Mouse (Mus musculus): ENCODE measurements around the gene Emilin2. TPM values are rescaled to one million over a fixed set of nuclear protein-coding genes. Genes with fewer than 3 reads are reported as not detected.
A peak's percentile ranks its signal among the peaks of the same experiment; 100 is the strongest.

Emilin2 gene
- polyA plus RNA-seq, 1 experiment from 2014 or later: 99.7 TPM

- H3K4me1 ChIP-seq (replicated peaks): peaks cover 33% of the 10 kb centered on the region
- H3K4me2 ChIP-seq: no peak overlapping the region
- H3K27ac ChIP-seq (ENCODE audit: poor library complexity, severe bottlenecking): no peak overlapping the region
- no peaks in the 10 kb centered on the region for H3K9me3 ChIP-seq (replicated peaks)
- H3K9ac ChIP-seq: no peak overlapping the region
- H3K36me3 ChIP-seq: peaks cover 11% of the 10 kb centered on the region
- ATAC-seq (ENCODE audit: insufficient number of reproducible peaks, low FRiP score): no peak
- 51% methylated on average over 2 of the region's 2 CpGs for WGBS
- H3K27me3 ChIP-seq (replicated peaks): no peaks in the 10 kb centered on the region
- no peak overlapping the region for H3K4me3 ChIP-seq
These were observed 96.4 kb downstream of the Emilin2 start for GRCm38 (mm10) chr17:71215241-71215839.

GRCm38 (mm10) chr17:71214514-71215240 is 97.1 kb downstream of the Emilin2 start:
- Histone ChIP-seq H3K27ac (ENCODE audit: poor library complexity, severe bottlenecking) (no peak overlapping the region), H3K27me3 (replicated peaks) (no peaks in the 10 kb centered on the region), H3K4me2 (no peak overlapping the region), H3K4me3 (no peak overlapping the region), H3K4me1 (replicated peaks) (peaks cover 35% of the 10 kb centered on the region), H3K36me3 (peaks cover 11% of the 10 kb centered on the region), H3K9ac (no peak overlapping the region), H3K9me3 (replicated peaks) (no peaks in the 10 kb centered on the region)
- WGBS: 75% methylated on average over 17 of the region's 17 CpGs
- peak; percentile 40; the same call in 1 of the 2 replicates for ATAC-seq (ENCODE audit: insufficient number of reproducible peaks, low FRiP score)

DNA sequence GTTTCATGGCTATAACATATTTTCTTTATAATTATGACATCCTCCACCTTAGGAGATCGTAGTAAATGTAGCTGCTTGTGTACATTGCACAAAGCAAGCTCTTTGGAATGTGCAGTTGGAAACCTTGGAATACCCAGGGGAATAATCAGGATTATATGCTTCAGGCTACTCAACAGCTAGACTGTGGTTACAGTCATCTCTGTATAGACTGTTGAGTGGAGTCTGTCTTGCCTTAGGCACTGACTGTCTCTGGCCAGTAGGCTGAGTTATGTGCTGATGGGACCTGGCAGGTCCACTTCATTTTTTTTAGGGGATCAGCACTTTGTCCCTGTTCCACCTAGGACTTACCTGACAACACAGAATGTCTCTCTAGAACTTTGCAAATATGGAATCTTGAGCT is 98.1 kb downstream of the Emilin2 start:
- H3K27ac ChIP-seq (ENCODE audit: poor library complexity, severe bottlenecking): no peak overlapping the region
- no peak for ATAC-seq (ENCODE audit: insufficient number of reproducible peaks, low FRiP score)
- WGBS: 91% methylated on average over 1 of the region's 1 CpGs
- H3K27me3 ChIP-seq (replicated peaks): no peaks in the 10 kb centered on the region
- no peaks in the 10 kb centered on the region for H3K9me3 ChIP-seq (replicated peaks)
- no peak overlapping the region for H3K4me3 ChIP-seq
- peaks cover 11% of the 10 kb centered on the region for H3K36me3 ChIP-seq
- H3K9ac ChIP-seq: no peak overlapping the region
- H3K4me1 ChIP-seq (replicated peaks): peaks cover 28% of the 10 kb centered on the region
- no peak overlapping the region for H3K4me2 ChIP-seq

DNA sequence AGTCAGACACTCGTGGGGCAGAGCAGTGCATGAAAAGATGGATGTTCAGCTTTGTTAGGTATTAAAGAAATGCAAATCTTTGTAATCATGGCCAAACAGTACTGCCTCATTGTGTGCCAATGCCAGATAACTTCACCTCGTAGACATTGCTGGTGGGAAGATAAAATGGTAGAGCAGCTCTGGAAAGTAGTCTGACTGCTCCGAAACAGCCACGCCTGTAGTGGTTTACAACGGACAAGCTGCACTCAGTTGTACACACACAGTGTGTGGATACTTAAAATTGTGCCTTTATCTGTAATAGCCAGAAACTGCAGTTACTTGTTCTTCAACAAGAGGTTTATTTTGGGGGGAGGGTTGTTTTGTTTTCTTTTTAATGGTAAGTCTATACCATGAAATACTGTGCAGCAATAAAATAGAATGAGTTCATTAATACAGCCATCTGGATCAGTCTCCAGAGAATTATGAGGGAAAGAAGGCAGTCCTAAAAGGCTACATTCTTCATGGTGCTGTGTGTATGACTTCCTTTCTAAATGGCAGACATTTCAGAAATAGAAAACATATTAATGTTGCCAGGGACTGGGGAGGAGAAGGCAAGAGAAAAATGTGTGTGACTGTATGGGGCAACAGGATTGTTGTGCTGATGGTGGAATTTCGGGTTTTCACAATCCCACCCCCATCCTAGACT is 99.7 kb downstream of the Emilin2 start:
- peak; percentile 85 for ATAC-seq (ENCODE audit: insufficient number of reproducible peaks, low FRiP score)
- no peak overlapping the region for H3K9ac ChIP-seq
- no peak overlapping the region for H3K4me3 ChIP-seq
- 66% methylated on average over 6 of the region's 6 CpGs for WGBS
- H3K36me3 ChIP-seq: peaks cover 6% of the 10 kb centered on the region; the same call in 1 of the 2 replicates
- no peaks in the 10 kb centered on the region; the same call in 1 of the 2 replicates for H3K9me3 ChIP-seq (replicated peaks)
- H3K4me1 ChIP-seq (replicated peaks): peaks cover 28% of the 10 kb centered on the region
- H3K27ac ChIP-seq (ENCODE audit: poor library complexity, severe bottlenecking): peak overlapping the region; percentile 38; the same call in 1 of the 2 replicates
- H3K4me2 ChIP-seq: no peak overlapping the region
- no peaks in the 10 kb centered on the region for H3K27me3 ChIP-seq (replicated peaks)

DNA sequence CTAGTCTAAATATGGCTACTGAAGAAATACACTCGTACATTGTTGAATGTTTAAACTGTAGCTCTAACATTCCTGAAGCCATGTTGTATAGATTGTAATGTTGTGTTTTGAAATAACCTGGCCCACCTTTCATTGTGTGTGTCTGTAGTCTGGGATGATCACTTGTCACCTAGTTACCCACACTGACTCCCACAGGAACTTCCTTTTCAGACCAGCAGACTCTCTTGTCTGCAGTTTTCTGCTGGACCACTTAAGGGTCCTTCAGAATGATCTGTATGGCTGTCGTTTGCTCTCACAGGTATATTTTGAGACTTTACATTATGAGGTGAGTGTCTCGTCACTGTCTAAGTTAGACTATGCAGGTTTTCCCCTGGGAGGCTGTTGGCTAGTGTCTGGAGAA is 101.8 kb downstream of the Emilin2 start:
- H3K4me3 ChIP-seq: no peak overlapping the region
- H3K36me3 ChIP-seq: peaks cover 6% of the 10 kb centered on the region; the same call in 1 of the 2 replicates
- WGBS: 60% methylated on average over 3 of the region's 3 CpGs
- H3K27ac ChIP-seq (ENCODE audit: poor library complexity, severe bottlenecking): no peak overlapping the region
- no peak overlapping the region for H3K9ac ChIP-seq
- no peak overlapping the region for H3K4me2 ChIP-seq
- H3K4me1 ChIP-seq (replicated peaks): peaks cover 36% of the 10 kb centered on the region
- no peaks in the 10 kb centered on the region for H3K27me3 ChIP-seq (replicated peaks)
- H3K9me3 ChIP-seq (replicated peaks): no peaks in the 10 kb centered on the region; the same call in 1 of the 2 replicates
- ATAC-seq (ENCODE audit: insufficient number of reproducible peaks, low FRiP score): no peak

- Histone ChIP-seq H3K9ac (no peak overlapping the region), H3K27ac (ENCODE audit: poor library complexity, severe bottlenecking) (no peak overlapping the region), H3K36me3 (peaks cover 6% of the 10 kb centered on the region; the same call in 1 of the 2 replicates), H3K9me3 (replicated peaks) (no peaks in the 10 kb centered on the region; the same call in 1 of the 2 replicates), H3K4me2 (no peak overlapping the region), H3K4me3 (no peak overlapping the region), H3K4me1 (replicated peaks) (peaks cover 27% of the 10 kb centered on the region), H3K27me3 (replicated peaks) (no peaks in the 10 kb centered on the region)
- 90% methylated on average over 1 of the region's 1 CpGs for WGBS
- no peak for ATAC-seq (ENCODE audit: insufficient number of reproducible peaks, low FRiP score)
These were observed 102.9 kb downstream of the Emilin2 start for GRCm38 (mm10) chr17:71208921-71209320.

DNA sequence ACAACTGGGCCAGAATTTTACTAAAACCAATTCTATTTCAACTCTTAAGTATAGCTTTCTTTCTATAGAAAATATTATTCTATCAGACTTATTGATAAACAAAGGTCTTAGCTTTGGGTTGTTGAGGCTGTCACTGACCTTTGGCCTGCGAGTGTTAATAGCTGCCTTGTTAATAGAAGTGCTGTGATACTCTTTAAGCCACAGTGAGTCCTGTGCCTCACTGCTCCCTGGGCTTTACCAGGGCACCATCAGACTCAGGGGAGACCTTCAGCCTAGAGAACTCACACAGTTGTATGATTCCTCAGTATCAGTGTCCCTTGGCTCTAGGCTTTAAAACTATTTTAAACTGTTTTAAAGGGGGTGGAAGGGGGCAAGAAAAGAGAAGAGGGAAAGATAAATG is 103.4 kb downstream of the Emilin2 start:
- H3K27ac ChIP-seq (ENCODE audit: poor library complexity, severe bottlenecking): no peak overlapping the region
- no peaks in the 10 kb centered on the region; the same call in 1 of the 2 replicates for H3K9me3 ChIP-seq (replicated peaks)
- H3K4me2 ChIP-seq: no peak overlapping the region
- no peak overlapping the region for H3K4me3 ChIP-seq
- WGBS: 92% methylated on average over 1 of the region's 1 CpGs
- H3K27me3 ChIP-seq (replicated peaks): no peaks in the 10 kb centered on the region
- no peak overlapping the region for H3K9ac ChIP-seq
- peaks cover 6% of the 10 kb centered on the region; the same call in 1 of the 2 replicates for H3K36me3 ChIP-seq
- no peak for ATAC-seq (ENCODE audit: insufficient number of reproducible peaks, low FRiP score)
- H3K4me1 ChIP-seq (replicated peaks): peaks cover 25% of the 10 kb centered on the region

DNA sequence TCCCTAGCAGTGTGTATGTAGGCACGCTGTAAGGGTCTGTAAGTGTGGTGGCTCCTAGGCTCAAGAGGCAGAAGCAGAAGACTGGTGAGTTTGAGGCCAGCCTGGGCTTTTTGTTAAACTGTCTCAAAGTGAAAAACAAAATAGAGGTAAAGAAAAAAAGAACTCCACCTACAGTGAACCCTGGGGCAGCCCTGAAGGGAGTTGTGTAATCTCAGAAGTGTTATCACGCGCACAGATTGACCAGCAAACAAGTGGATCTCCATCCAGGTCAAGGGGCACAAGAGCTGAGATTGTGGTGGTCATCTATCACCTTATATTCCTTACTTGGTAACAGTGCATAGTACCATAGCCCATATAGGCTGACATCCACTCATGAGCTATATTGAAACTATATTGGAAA is 104.5 kb downstream of the Emilin2 start:
- Histone ChIP-seq H3K27me3 (replicated peaks) (no peaks in the 10 kb centered on the region), H3K36me3 (peaks cover 6% of the 10 kb centered on the region; the same call in 1 of the 2 replicates), H3K4me1 (replicated peaks) (peaks cover 34% of the 10 kb centered on the region), H3K4me3 (no peak overlapping the region), H3K9me3 (replicated peaks) (no peaks in the 10 kb centered on the region; the same call in 1 of the 2 replicates), H3K9ac (no peak overlapping the region), H3K4me2 (no peak overlapping the region), H3K27ac (ENCODE audit: poor library complexity, severe bottlenecking) (no peak overlapping the region)
- 89% methylated on average over 3 of the region's 3 CpGs for WGBS
- ATAC-seq (ENCODE audit: insufficient number of reproducible peaks, low FRiP score): no peak

- no peak overlapping the region for H3K27ac ChIP-seq (ENCODE audit: poor library complexity, severe bottlenecking)
- H3K9ac ChIP-seq: no peak overlapping the region
- WGBS: 48% methylated on average over 12 of the region's 12 CpGs
- H3K9me3 ChIP-seq (replicated peaks): no peaks in the 10 kb centered on the region; the same call in 1 of the 2 replicates
- peaks cover 6% of the 10 kb centered on the region; the same call in 1 of the 2 replicates for H3K36me3 ChIP-seq
- peaks cover 34% of the 10 kb centered on the region for H3K4me1 ChIP-seq (replicated peaks)
- no peaks in the 10 kb centered on the region for H3K27me3 ChIP-seq (replicated peaks)
- no peak overlapping the region for H3K4me3 ChIP-seq
- no peak for ATAC-seq (ENCODE audit: insufficient number of reproducible peaks, low FRiP score)
- H3K4me2 ChIP-seq: peak overlapping the region; percentile 4; the same call in 1 of the 2 replicates
These were observed 105.5 kb downstream of the Emilin2 start for GRCm38 (mm10) chr17:71206136-71206893.

- Histone ChIP-seq H3K36me3 (peaks cover 6% of the 10 kb centered on the region; the same call in 1 of the 2 replicates), H3K9ac (no peak overlapping the region), H3K27ac (ENCODE audit: poor library complexity, severe bottlenecking) (no peak overlapping the region), H3K4me3 (0 out of 2 replicates have a peak overlapping the region, but pooled peaks have one; percentile 9), H3K4me1 (replicated peaks) (peaks cover 25% of the 10 kb centered on the region), H3K4me2 (no peak overlapping the region), H3K27me3 (replicated peaks) (no peaks in the 10 kb centered on the region), H3K9me3 (replicated peaks) (no peaks in the 10 kb centered on the region; the same call in 1 of the 2 replicates)
- ATAC-seq (ENCODE audit: insufficient number of reproducible peaks, low FRiP score): no peak
- 76% methylated on average over 6 of the region's 6 CpGs for WGBS
These were observed 107.0 kb downstream of the Emilin2 start for GRCm38 (mm10) chr17:71204809-71205091.

All from heart, embryonic 12.5 days (tissue).